Mouse (Mus musculus): Measurements from ENCODE around the gene Cdk19. TPM values are rescaled to one million over a fixed set of nuclear protein-coding genes. Genes with fewer than 3 reads are reported as not detected.
A peak's percentile ranks its signal among the peaks of the same experiment; 100 is the strongest.
"Not testable (repeated sequence)": the region's sequence is repeated elsewhere in the genome, so short reads cannot be mapped to it uniquely, and the experiment has no call there.

Gene Cdk19
- polyA plus RNA-seq, 1 experiment from 2014 or later, result 19.7 TPM

DNA sequence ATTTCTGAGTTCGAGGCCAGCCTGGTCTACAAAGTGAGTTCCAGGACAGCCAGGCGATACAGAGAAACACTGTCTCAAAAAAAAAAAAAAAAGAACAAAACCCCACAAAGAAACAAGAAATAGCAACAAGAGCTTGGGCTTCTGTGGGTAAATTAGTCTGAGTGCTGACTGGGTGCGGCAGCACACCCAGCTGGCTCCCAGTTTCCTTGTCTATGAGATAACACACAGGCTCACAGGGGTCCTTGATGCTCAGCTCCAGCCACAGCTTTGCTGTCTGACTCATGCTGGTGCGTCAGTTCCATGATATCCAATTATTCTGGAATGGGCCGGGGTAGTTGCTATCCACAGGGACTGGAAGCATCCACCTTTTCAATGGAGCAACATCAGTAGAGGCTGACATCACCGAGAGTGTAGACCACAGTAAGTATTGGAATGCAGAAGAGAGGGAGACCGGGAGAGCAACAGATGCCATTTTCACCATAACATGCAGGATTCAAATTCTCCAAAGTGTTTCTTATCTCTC is 161.4 kb downstream of the Cdk19 start:
- ATAC-seq (replicated peaks), result no peak
- Histone ChIP-seq H3K27ac (replicated peaks) (no peak overlapping the region), H3K36me3 (no peaks in the 10 kb centered on the region), H3K27me3 (no peaks in the 10 kb centered on the region), H3K4me1 (peaks cover 5% of the 10 kb centered on the region; the same call in 1 of the 2 replicates), H3K4me2 (replicated peaks) (no peak overlapping the region), H3K9me3 (no peaks in the 10 kb centered on the region), H3K9ac (replicated peaks) (no peak overlapping the region), H3K4me3 (no peak overlapping the region)
- 82% methylated on average over 7 of the region's 7 CpGs for WGBS

DNA sequence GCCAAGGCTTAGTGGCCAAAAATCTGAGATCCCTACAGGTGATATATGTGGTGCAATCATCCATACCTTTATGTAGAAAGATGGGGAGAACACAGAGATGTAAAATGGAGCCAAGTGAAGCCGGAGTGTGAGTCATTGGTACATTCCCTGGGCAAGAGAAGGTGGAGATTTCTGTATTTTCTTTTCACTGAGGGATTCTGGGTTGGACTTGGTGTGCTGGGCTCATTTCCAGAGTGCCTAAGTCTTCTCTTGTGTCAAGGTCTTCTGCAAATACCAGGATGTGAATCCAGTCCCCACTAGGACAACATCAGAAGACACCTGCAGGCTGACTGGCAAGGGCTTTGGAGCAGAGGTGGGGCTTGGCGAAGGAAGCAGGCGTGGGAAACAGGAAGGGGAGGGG is 163.4 kb downstream of the Cdk19 start:
- no peaks in the 10 kb centered on the region for H3K36me3 ChIP-seq
- no peaks in the 10 kb centered on the region for H3K9me3 ChIP-seq
- H3K4me2 ChIP-seq (replicated peaks), result no peak overlapping the region
- WGBS, result 82% methylated on average over 1 of the region's 3 CpGs
- H3K27ac ChIP-seq (replicated peaks), result no peak overlapping the region
- no peak overlapping the region for H3K9ac ChIP-seq (replicated peaks)
- H3K4me1 ChIP-seq, result peaks cover 5% of the 10 kb centered on the region; the same call in 1 of the 2 replicates
- no peak for ATAC-seq (replicated peaks)
- H3K4me3 ChIP-seq, result no peak overlapping the region
- no peaks in the 10 kb centered on the region for H3K27me3 ChIP-seq

DNA sequence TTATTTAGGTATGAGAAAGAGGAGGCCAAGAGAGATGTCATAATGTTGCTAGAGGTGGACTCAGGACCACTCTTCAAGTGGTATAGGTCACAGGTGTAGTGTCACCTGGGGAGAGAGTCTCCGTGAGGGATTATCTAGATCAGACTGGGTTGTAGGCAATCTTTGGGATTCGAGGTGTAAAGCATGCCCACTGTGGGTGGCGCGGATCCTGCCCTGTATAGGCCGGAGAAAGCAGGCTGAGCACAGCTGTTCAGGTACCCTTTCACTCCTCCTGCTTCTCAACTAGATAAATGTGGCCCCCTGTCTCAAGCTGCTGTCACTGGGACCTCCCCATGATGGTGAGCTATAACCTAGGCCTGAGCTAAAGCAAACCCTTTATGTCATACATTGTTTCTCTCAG is 171.0 kb downstream of the Cdk19 start:
- Histone ChIP-seq H3K36me3 (no peaks in the 10 kb centered on the region), H3K9me3 (no peaks in the 10 kb centered on the region), H3K27me3 (no peaks in the 10 kb centered on the region), H3K27ac (replicated peaks) (no peak overlapping the region), H3K4me3 (no peak overlapping the region), H3K4me1 (no peaks in the 10 kb centered on the region), H3K9ac (replicated peaks) (no peak overlapping the region), H3K4me2 (replicated peaks) (no peak overlapping the region)
- 92% methylated on average over 5 of the region's 5 CpGs for WGBS
- no peak for ATAC-seq (replicated peaks)

DNA sequence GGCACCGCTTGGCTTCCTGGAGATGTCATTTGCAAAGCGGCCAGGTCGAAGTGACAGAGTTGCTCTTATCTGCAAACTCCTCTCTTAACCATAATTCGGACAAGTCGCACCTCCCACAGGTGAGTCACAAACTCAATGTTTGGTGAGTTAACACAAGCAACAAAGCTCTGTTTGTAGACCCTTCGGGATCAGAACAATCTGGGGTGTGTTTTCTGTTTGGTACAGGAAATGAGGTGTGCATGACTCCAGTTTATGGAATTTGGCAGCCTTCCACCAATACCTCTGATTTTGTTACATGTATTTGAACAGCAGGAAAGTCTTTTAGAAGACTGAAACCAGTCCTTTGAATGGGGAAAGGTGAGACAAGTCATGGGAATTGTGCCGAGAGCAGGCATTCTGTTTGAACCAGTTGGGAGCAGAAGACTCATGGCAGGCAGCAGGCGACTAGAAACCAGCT is 171.9 kb downstream of the Cdk19 start:
- H3K9ac ChIP-seq (replicated peaks), result no peak overlapping the region
- WGBS, result 92% methylated on average over 8 of the region's 8 CpGs
- no peak for ATAC-seq (replicated peaks)
- no peaks in the 10 kb centered on the region for H3K9me3 ChIP-seq
- H3K27ac ChIP-seq (replicated peaks), result no peak overlapping the region
- H3K4me1 ChIP-seq, result no peaks in the 10 kb centered on the region
- H3K27me3 ChIP-seq, result no peaks in the 10 kb centered on the region
- no peak overlapping the region for H3K4me3 ChIP-seq
- no peak overlapping the region for H3K4me2 ChIP-seq (replicated peaks)
- no peaks in the 10 kb centered on the region for H3K36me3 ChIP-seq

DNA sequence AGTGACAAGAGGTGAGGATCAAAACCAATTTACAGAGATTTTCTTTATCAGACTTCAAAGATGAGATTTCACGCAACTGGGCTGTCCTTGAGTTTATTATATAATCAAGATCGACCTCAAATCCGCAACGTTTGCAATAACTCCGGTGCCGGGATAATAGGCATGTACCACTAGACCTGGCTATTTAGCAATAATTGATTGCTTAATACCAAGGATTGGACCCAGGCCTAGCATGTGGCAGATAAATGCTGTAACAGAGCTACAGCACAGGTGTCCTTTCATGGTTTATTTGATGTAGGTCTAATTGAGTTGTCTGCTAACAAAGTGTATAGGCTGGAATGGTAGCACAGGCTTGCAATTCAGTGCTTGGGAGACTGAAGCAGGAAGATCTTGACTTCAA is 172.8 kb downstream of the Cdk19 start:
- H3K9ac ChIP-seq (replicated peaks), result no peak overlapping the region
- ATAC-seq (replicated peaks), result no peak
- no peaks in the 10 kb centered on the region for H3K4me1 ChIP-seq
- H3K4me2 ChIP-seq (replicated peaks), result no peak overlapping the region
- H3K27ac ChIP-seq (replicated peaks), result no peak overlapping the region
- no peak overlapping the region for H3K4me3 ChIP-seq
- WGBS, result 93% methylated on average over 6 of the region's 6 CpGs
- H3K36me3 ChIP-seq, result no peaks in the 10 kb centered on the region
- H3K9me3 ChIP-seq, result no peaks in the 10 kb centered on the region
- no peaks in the 10 kb centered on the region for H3K27me3 ChIP-seq

DNA sequence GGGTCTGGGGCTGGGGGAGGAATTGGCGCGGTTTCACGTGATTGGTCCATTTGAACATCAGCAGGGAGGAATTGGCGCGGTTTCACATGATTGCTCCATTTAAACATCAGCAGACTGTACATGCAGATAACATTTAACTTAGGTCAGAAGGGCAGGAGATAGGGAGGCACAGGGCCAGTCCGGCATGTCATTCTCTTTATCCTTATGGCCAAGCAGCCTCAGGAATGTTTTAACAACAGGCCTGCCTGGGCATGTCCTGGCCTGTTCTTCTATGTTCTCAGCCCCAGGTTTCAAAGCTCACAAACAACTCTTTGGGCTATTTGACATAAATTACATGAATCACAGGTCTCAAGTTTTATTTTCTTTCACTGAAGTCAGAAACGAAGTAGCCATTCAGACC is 173.6 kb downstream of the Cdk19 start:
- WGBS, result 97% methylated on average over 7 of the region's 7 CpGs
- H3K27ac ChIP-seq (replicated peaks); H3K27me3 ChIP-seq; H3K4me1 ChIP-seq; H3K4me2 ChIP-seq (replicated peaks); H3K4me3 ChIP-seq; H3K36me3 ChIP-seq; ATAC-seq (replicated peaks); H3K9me3 ChIP-seq; H3K9ac ChIP-seq (replicated peaks): not testable (repeated sequence)

DNA sequence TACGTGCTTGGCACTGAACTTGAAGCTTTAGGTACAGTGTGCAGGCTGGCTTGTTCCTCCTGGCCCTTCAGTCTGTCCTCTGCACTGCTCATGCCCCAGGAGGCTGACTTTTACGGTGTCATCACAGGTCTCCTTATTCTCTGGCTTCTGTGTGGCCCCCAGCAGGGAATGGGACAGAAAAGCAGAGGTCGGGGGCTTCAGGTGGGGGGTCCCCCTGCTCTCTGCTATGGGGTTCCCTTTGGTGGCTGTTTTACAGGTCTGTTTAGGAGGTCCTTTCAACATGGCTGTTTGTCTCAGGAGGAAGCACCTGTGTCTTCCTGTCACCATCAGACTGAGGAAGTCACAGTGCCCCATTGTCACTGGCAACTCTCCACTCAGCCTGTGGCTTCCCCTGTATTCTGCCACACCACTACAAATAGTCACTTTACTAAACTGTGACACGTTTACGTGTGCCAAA is 175.9 kb downstream of the Cdk19 start:
- Histone ChIP-seq H3K4me2 (replicated peaks) (no peak overlapping the region), H3K36me3 (no peaks in the 10 kb centered on the region), H3K27me3 (no peaks in the 10 kb centered on the region), H3K9ac (replicated peaks) (no peak overlapping the region), H3K27ac (replicated peaks) (no peak overlapping the region), H3K9me3 (no peaks in the 10 kb centered on the region), H3K4me1 (peaks cover 6% of the 10 kb centered on the region), H3K4me3 (no peak overlapping the region)
- WGBS, result 87% methylated on average over 5 of the region's 5 CpGs
- no peak for ATAC-seq (replicated peaks)

DNA sequence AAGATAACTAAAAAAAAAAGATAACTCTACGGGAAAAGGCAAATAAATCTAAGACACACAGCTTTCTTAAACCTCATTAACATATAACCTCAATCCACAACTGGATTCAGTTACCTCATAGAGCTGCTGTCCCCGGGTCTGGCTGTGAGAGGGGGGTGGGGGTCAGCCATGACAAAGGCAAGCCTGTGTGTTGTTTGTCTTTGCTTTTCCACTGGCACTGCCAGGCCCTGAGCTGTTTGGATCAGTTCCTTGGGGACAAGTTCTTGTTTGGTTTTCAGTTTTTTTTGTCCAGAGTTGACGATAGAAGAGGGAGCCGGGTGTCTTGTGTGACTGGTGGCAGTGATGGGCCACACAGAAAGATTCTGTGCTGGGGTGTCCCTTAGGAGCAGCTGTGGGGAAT is 177.1 kb downstream of the Cdk19 start:
- H3K9ac ChIP-seq (replicated peaks), result no peak overlapping the region
- H3K4me3 ChIP-seq, result no peak overlapping the region
- no peaks in the 10 kb centered on the region for H3K27me3 ChIP-seq
- WGBS, result 18% methylated on average over 4 of the region's 4 CpGs
- no peaks in the 10 kb centered on the region for H3K9me3 ChIP-seq
- no peak overlapping the region for H3K27ac ChIP-seq (replicated peaks)
- no peak overlapping the region for H3K4me2 ChIP-seq (replicated peaks)
- ATAC-seq (replicated peaks), result no peak
- H3K36me3 ChIP-seq, result no peaks in the 10 kb centered on the region
- peaks cover 11% of the 10 kb centered on the region for H3K4me1 ChIP-seq

DNA sequence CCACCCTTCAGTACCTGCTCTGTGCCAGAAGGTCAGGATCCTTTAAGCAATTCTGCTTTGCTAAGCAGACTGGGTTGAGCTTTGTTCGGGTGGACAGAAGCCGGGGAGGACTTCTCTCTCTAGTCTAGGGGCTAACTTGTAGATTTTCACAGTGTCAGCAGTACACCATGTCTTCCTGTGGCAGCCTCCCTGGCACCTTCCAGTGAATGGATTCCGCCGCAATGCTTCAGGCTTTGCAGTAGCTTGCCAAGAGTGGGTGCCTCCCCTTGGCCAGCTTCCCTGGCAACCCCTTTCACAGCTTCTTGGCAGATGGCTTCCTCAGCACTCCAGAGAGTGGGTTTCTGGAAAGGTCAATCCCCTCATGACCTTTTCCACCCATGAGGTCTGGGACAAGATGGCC is 180.2 kb downstream of the Cdk19 start:
- ATAC-seq (replicated peaks), result peak; percentile 57; the same call in 1 of the 2 replicates
- H3K4me3 ChIP-seq, result no peak overlapping the region
- H3K27me3 ChIP-seq, result no peaks in the 10 kb centered on the region
- H3K4me1 ChIP-seq, result peaks cover 17% of the 10 kb centered on the region
- 49% methylated on average over 4 of the region's 4 CpGs for WGBS
- H3K9me3 ChIP-seq, result no peaks in the 10 kb centered on the region
- H3K27ac ChIP-seq (replicated peaks), result peak overlapping the region; percentile 33; the same call in 1 of the 2 replicates
- no peaks in the 10 kb centered on the region for H3K36me3 ChIP-seq
- H3K4me2 ChIP-seq (replicated peaks), result no peak overlapping the region
- H3K9ac ChIP-seq (replicated peaks), result no peak overlapping the region

DNA sequence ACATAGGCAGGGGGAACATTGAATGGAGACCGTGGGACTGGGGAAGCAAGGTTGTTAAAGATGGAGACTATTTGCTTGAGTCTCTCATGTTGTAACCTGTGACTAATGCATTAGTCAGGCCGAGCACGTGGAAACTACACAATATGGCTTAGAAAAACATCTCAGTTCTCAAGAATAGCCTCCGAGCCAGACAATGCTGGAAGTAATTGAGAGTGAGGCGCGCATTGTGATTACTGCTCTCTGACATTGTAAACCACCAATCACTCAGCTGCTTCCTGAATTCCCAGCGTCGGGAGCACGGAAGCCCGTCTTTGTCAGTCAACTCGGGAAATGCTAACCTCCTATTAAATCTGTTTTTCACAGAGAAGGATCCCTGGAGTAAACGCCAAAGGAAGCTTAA is 182.2 kb downstream of the Cdk19 start:
- Histone ChIP-seq H3K4me2 (replicated peaks) (peak overlapping the region; percentile 7; the same call in 1 of the 2 replicates), H3K4me3 (no peak overlapping the region), H3K27me3 (0 out of 2 replicates have a peak, but pooled peaks cover 2% of the 10 kb centered on the region), H3K4me1 (peaks cover 17% of the 10 kb centered on the region), H3K27ac (replicated peaks) (peak overlapping the region; percentile 32), H3K36me3 (no peaks in the 10 kb centered on the region), H3K9ac (replicated peaks) (no peak overlapping the region), H3K9me3 (no peaks in the 10 kb centered on the region)
- ATAC-seq (replicated peaks), result peak; percentile 44
- 4% methylated on average over 12 of the region's 12 CpGs for WGBS

DNA sequence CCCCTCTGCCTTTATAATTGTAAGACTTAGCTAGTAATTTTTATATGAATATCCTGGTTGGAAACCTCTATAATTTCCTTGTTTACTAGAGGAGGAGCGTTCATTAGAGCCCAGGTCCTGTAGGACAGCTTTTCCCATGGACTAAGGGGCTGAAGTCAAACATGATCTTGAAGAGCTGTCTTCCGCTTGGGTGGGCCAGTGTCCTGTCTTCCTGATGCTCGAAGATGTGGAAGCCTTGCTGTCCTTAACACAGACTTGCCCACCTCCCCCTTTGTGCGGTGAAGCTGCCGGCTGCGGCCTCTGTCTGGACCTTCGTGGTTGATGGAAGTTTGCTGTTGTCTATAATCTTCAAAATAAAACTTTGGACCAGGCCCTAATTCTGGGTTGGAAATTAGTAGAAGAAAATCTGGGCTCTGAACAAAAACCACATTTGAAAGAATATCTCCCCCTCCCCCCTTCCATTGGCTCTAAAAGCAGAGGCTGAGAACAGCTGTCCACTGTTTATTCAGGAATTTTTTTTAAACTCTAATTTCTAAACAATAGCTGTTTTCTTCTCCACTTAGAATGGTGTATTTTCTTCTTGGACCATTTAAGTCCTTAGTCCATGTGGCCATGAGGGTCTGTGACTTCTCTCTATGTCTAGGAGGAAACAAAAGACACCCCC is 184.1 kb downstream of the Cdk19 start:
- H3K27ac ChIP-seq (replicated peaks), result no peak overlapping the region
- no peak for ATAC-seq (replicated peaks)
- 73% methylated on average over 7 of the region's 7 CpGs for WGBS

DNA sequence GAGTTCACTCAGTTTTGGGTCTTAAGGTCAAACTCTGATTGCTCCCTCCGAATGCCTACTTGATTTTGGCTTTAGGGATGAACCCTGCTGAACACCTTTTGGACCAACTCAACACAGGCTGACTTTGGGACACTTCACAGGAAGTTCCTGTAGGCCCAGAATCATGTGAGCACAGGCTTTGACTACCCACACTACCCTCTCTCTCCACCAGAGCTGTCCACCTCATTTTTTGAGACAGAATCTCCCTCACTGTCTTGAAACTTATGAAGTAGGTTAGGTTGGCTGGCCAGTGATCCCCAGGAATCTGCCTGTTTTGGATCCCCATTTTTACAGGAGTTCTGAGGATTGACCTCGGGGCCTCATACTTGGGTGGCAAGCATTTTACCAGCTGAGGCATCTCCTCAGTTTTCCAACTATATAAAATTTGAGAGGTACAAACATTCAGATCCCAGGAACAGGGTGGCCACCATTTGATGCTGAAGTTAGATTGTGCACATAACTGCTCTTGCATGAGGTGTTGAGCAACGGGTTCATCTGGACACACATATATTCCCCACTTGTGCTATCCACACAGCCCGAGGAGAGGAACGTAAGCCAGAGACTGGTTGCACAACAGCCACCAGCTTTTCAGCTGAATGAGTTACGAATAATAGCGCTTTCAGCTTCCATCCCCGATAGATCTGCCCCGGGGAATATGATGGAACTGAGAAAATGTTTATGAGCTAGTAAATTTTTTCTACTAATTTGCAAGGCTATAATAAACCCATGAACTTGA is 184.9 kb downstream of the Cdk19 start:
- H3K36me3 ChIP-seq, result no peaks in the 10 kb centered on the region
- peaks cover 17% of the 10 kb centered on the region for H3K4me1 ChIP-seq
- H3K4me2 ChIP-seq (replicated peaks), result no peak overlapping the region
- 0 out of 2 replicates have a peak, but pooled peaks cover 3% of the 10 kb centered on the region for H3K27me3 ChIP-seq
- no peak for ATAC-seq (replicated peaks)
- 73% methylated on average over 9 of the region's 9 CpGs for WGBS
- H3K9ac ChIP-seq (replicated peaks), result no peak overlapping the region
- no peaks in the 10 kb centered on the region for H3K9me3 ChIP-seq
- no peak overlapping the region for H3K27ac ChIP-seq (replicated peaks)
- no peak overlapping the region for H3K4me3 ChIP-seq

More for the DNA sequence above, 184.1 kb downstream of the Cdk19 start:
- H3K4me1 ChIP-seq, result peaks cover 17% of the 10 kb centered on the region
- no peaks in the 10 kb centered on the region for H3K36me3 ChIP-seq
- H3K4me3 ChIP-seq, result no peak overlapping the region
- no peak overlapping the region for H3K9ac ChIP-seq (replicated peaks)
- 0 out of 2 replicates have a peak, but pooled peaks cover 3% of the 10 kb centered on the region for H3K27me3 ChIP-seq
- no peak overlapping the region for H3K4me2 ChIP-seq (replicated peaks)
- H3K9me3 ChIP-seq, result no peaks in the 10 kb centered on the region

Measured in forebrain, embryonic 15.5 days (tissue).